Mouse (Mus musculus): ENCODE measurements around the gene Fam178b. TPM values are rescaled to one million over a fixed set of nuclear protein-coding genes. Genes with fewer than 3 reads are reported as not detected.

The Fam178b gene
- polyA plus RNA-seq, 1 experiment from 2014 or later, result 0.59 TPM

DNA sequence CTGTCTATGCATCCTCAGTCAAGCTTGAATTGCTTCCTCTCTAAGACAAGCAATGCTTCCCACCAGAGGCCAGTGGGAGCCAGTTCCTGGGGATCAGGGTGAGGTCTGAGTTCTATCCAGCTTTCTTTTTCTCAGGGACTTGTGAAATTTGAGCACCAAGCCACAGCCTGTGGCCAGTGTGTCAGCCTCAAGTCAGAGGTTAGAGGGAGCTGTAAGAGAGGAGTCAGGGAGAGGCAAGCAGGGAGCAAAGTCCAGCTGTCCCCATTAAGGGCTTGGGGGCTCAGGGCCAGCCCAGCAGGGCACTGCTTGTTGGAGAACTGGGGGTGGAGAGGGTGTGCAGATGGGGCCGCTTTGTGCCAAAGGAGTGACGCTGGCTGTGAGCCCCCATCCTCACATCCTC lies 119.8 kb downstream of the Fam178b start:
- 84% methylated on average over 2 of the region's 2 CpGs for WGBS
- no peak for TF ChIP-seq CTCF (IDR thresholded peaks at IDR 0.05; ENCODE audit: low read depth)
- TF ChIP-seq EP300 (optimal IDR thresholded peaks at IDR 0.05), result no peak
- H3K36me3 ChIP-seq (ENCODE audit: control insufficient read depth, insufficient read depth, low read length), result no peaks in the 10 kb centered on the region
- no peak overlapping the region for H3K27ac ChIP-seq (replicated peaks)
- DNase-seq (ENCODE audit: low spot score) (no peak), ATAC-seq (ENCODE audit: low FRiP score, low TSS enrichment) (no peak)
- no peak overlapping the region for H3K4me3 ChIP-seq (ENCODE audit: low read depth, low read length)
- H3K4me2 ChIP-seq (replicated peaks; ENCODE audit: low read depth), result no peak overlapping the region
- no peaks in the 10 kb centered on the region; the same call in 1 of the 2 replicates for H3K4me1 ChIP-seq (replicated peaks; ENCODE audit: control insufficient read depth, insufficient read depth)
- H3K9me3 ChIP-seq (ENCODE audit: control insufficient read depth, low read length), result no peaks in the 10 kb centered on the region
- H3K27me3 ChIP-seq (ENCODE audit: control insufficient read depth, insufficient read depth, low read length), result no peaks in the 10 kb centered on the region
- H3K9ac ChIP-seq (ENCODE audit: low read length), result no peak overlapping the region

DNA sequence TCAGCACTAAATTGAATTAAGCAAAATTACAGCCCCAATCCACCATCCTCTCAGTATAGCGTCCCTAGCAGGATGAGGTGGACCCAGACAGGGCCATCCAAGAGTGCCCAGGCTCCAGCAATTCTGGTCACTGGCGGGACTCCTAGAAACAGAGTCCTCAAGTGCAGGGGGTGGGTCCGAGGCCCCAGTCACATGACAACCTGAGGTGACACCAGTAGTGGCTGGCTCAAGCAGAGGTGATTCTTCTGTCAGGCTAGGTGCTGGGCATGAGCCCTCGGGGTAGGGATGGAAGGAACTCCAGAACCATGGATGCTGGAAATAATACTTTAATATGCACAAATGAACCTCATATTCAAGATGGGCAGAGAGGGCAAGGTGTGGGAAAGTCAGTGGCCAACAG lies 120.6 kb downstream of the Fam178b start:
- H3K9ac ChIP-seq (ENCODE audit: low read length), result no peak overlapping the region
- WGBS, result 82% methylated on average over 4 of the region's 4 CpGs
- no peak overlapping the region for H3K27ac ChIP-seq (replicated peaks)
- H3K27me3 ChIP-seq (ENCODE audit: control insufficient read depth, insufficient read depth, low read length), result no peaks in the 10 kb centered on the region
- no peak overlapping the region for H3K4me2 ChIP-seq (replicated peaks; ENCODE audit: low read depth)
- DNase-seq (ENCODE audit: low spot score), result no peak
- H3K36me3 ChIP-seq (ENCODE audit: control insufficient read depth, insufficient read depth, low read length), result no peaks in the 10 kb centered on the region
- H3K4me1 ChIP-seq (replicated peaks; ENCODE audit: control insufficient read depth, insufficient read depth), result no peaks in the 10 kb centered on the region
- no peak overlapping the region for H3K4me3 ChIP-seq (ENCODE audit: low read depth, low read length)
- no peaks in the 10 kb centered on the region for H3K9me3 ChIP-seq (ENCODE audit: control insufficient read depth, low read length)
- ATAC-seq (ENCODE audit: low FRiP score, low TSS enrichment), result no peak
- no peak for TF ChIP-seq CTCF (IDR thresholded peaks at IDR 0.05; ENCODE audit: low read depth)
- TF ChIP-seq EP300 (optimal IDR thresholded peaks at IDR 0.05), result no peak

DNA sequence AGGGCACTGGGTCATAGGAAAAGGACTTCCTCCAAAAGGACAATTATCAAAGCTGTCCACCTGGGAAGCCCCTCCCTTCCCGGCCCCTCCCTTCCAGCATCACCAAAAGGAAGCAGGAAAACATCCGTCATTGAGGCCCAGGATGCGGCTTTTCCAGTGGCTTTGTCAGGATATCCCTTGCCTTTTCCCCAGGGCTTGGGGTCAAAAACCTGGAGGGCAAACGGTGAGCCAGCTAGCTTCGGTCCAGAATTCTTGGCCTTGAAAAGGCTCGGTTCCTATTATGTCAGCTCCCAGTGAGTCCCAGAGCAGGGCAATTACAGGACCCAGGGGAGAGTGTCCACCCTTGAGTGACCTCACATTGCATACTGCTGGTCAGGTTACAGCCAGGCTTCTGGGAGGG lies 122.1 kb downstream of the Fam178b start:
- H3K4me1 ChIP-seq (replicated peaks; ENCODE audit: control insufficient read depth, insufficient read depth), result peaks cover under 1% of the 10 kb centered on the region
- no peak overlapping the region for H3K4me3 ChIP-seq (ENCODE audit: low read depth, low read length)
- H3K27me3 ChIP-seq (ENCODE audit: control insufficient read depth, insufficient read depth, low read length), result no peaks in the 10 kb centered on the region
- no peak for TF ChIP-seq CTCF (IDR thresholded peaks at IDR 0.05; ENCODE audit: low read depth)
- TF ChIP-seq EP300 (optimal IDR thresholded peaks at IDR 0.05), result no peak
- H3K27ac ChIP-seq (replicated peaks), result no peak overlapping the region
- no peaks in the 10 kb centered on the region for H3K9me3 ChIP-seq (ENCODE audit: control insufficient read depth, low read length)
- ATAC-seq (ENCODE audit: low FRiP score, low TSS enrichment) (no peak), DNase-seq (ENCODE audit: low spot score) (no peak)
- 59% methylated on average over 6 of the region's 6 CpGs for WGBS
- H3K4me2 ChIP-seq (replicated peaks; ENCODE audit: low read depth), result no peak overlapping the region
- H3K9ac ChIP-seq (ENCODE audit: low read length), result no peak overlapping the region
- H3K36me3 ChIP-seq (ENCODE audit: control insufficient read depth, insufficient read depth, low read length), result no peaks in the 10 kb centered on the region

DNA sequence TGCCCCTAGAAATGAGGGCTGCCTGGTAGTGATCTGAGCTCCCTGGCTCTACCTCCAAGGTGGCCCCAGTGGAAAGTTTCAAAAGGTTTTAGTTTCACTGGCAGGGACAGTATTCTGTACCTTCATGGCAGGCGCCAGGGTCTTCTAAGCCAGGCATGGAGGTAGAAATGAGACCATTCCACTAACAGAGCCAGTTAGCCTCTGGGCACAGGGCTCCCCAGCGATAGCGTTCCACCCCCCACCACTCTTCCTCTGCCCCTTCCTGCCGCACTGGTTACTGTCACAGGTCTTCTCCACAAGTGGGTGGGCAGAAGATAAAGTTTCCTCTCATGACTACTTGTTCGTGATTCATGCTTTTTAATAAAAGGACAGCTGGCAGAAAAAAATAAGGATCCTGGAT lies 123.1 kb downstream of the Fam178b start:
- H3K4me2 ChIP-seq (replicated peaks; ENCODE audit: low read depth), result no peak overlapping the region
- no peak overlapping the region for H3K9ac ChIP-seq (ENCODE audit: low read length)
- WGBS, result 78% methylated on average over 5 of the region's 5 CpGs
- no peaks in the 10 kb centered on the region for H3K27me3 ChIP-seq (ENCODE audit: control insufficient read depth, insufficient read depth, low read length)
- H3K9me3 ChIP-seq (ENCODE audit: control insufficient read depth, low read length), result no peaks in the 10 kb centered on the region
- H3K4me3 ChIP-seq (ENCODE audit: low read depth, low read length), result no peak overlapping the region
- H3K4me1 ChIP-seq (replicated peaks; ENCODE audit: control insufficient read depth, insufficient read depth), result peaks cover 8% of the 10 kb centered on the region
- no peak for ATAC-seq (ENCODE audit: low FRiP score, low TSS enrichment)
- no peak for DNase-seq (ENCODE audit: low spot score)
- TF ChIP-seq CTCF (IDR thresholded peaks at IDR 0.05; ENCODE audit: low read depth) (no peak), EP300 (optimal IDR thresholded peaks at IDR 0.05) (no peak)
- no peaks in the 10 kb centered on the region for H3K36me3 ChIP-seq (ENCODE audit: control insufficient read depth, insufficient read depth, low read length)
- H3K27ac ChIP-seq (replicated peaks), result no peak overlapping the region

DNA sequence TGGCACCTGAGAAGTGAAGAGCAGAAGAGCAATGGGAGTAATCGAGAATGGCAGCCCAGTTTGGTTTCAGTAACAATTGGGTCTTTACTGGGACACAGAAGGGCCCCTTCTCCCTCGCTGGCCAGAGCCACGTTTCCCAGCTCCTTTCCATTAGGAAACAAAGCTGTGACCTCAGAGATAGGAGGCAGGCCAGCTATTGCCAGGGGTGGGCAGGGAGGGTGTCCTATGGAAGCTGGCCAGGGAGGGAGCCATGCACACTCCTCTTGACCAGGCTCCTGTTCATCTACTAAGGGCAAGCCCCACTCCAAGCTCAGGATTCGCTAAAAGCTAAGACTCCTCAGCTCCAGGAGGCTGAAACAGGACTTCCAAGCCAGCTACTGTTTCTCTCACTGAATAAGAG lies 123.7 kb downstream of the Fam178b start:
- Histone ChIP-seq H3K9me3 (ENCODE audit: control insufficient read depth, low read length) (no peaks in the 10 kb centered on the region), H3K36me3 (ENCODE audit: control insufficient read depth, insufficient read depth, low read length) (0 out of 2 replicates have a peak, but pooled peaks cover 3% of the 10 kb centered on the region), H3K27me3 (ENCODE audit: control insufficient read depth, insufficient read depth, low read length) (no peaks in the 10 kb centered on the region), H3K4me2 (replicated peaks; ENCODE audit: low read depth) (peak overlapping the region; percentile 83), H3K9ac (ENCODE audit: low read length) (peak overlapping the region; percentile 97; the same call in 1 of the 2 replicates), H3K4me1 (replicated peaks; ENCODE audit: control insufficient read depth, insufficient read depth) (peaks cover 8% of the 10 kb centered on the region), H3K27ac (replicated peaks) (no peak overlapping the region), H3K4me3 (ENCODE audit: low read depth, low read length) (peak overlapping the region; percentile 87)
- TF ChIP-seq CTCF (IDR thresholded peaks at IDR 0.05; ENCODE audit: low read depth) (no peak), EP300 (optimal IDR thresholded peaks at IDR 0.05) (no peak)
- DNase-seq (ENCODE audit: low spot score), result no peak
- ATAC-seq (ENCODE audit: low FRiP score, low TSS enrichment), result no peak
- 37% methylated on average over 4 of the region's 4 CpGs for WGBS

DNA sequence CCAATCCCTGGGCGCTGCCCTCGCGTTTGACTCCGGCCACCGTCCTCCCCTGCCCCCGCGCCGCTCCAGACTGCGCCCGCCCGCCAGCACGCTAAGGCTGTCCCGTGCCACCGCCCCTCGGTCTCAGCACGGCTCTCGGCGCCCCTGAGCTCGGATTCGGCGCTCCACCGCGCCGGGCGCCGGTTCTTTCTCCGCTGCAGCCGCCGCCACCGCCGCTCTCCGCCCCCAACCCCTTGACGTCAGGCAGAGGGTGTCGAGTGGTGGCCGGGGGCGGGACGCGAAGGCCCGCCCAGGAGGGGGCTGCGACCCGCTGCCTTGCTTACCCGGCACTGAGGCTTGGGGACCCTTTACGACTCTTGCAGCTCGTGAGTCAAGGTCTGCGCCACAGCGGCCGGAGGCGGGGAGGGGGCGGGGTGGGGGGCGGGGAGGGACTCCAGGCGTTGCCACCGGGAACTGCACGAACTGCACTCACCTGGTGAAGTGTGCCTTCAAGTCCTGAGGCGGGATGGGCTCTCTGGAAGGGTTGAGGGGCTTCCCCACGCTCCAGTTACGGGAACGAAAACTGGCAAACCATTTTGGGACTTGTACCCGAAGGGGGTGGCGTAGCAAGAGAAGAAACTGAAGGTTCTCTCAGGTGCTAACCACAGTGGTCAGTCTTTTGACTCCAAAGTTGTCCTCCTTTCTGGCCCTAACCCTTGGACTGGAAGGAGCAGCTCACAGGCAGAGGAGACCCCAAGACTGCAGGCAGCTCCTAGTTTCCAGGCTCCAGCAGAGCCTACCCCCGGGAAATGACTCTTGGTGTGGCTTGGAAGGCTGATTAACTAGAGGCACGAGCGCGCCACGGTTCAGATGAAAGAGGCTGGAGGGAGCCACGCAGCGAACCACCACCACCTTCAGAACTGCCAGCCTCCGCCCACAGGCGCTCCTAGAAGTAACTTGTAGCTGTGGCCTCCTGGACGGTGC lies 124.7 kb downstream of the Fam178b start, which contains the start of gene Sema4c:
Gene Sema4c, minus strand, starts transcription at position 319 of the 963 bp plus-strand sequence.
- Histone ChIP-seq H3K4me2 (replicated peaks; ENCODE audit: low read depth) (peak within 1 kb of the TSS; percentile 83), H3K27me3 (ENCODE audit: control insufficient read depth, insufficient read depth, low read length) (no peaks in the 10 kb centered on the region), H3K9me3 (ENCODE audit: control insufficient read depth, low read length) (no peaks in the 10 kb centered on the region), H3K36me3 (ENCODE audit: control insufficient read depth, insufficient read depth, low read length) (peaks cover 10% of the 10 kb centered on the region; the same call in 1 of the 2 replicates), H3K27ac (replicated peaks) (peak within 1 kb of the TSS; percentile 99), H3K4me3 (ENCODE audit: low read depth, low read length) (peak within 1 kb of the TSS; percentile 87), H3K4me1 (replicated peaks; ENCODE audit: control insufficient read depth, insufficient read depth) (peaks cover 8% of the 10 kb centered on the region), H3K9ac (ENCODE audit: low read length) (peak within 1 kb of the TSS; percentile 97)
- 2% methylated on average over 68 of the region's 69 CpGs for WGBS
- DNase-seq (ENCODE audit: low spot score) (peak; percentile 82), ATAC-seq (ENCODE audit: low FRiP score, low TSS enrichment) (peak; percentile 25)
- TF ChIP-seq EP300 (optimal IDR thresholded peaks at IDR 0.05) (no peak), CTCF (IDR thresholded peaks at IDR 0.05; ENCODE audit: low read depth) (0 out of 2 replicates have a peak, but pooled peaks have one; percentile 0)
